Mouse (Mus musculus) limb, embryonic 12.5 days (tissue): ENCODE data around the gene Gm47985. TPM values are rescaled to one million over a fixed set of nuclear protein-coding genes. Genes with fewer than 3 reads are reported as not detected.

ENCODE experiments used
- ATAC-seq: fragments of 200-750 bp; cut with Nextera tagmentation; 2 replicates; pipeline ENCODE4 v1.8.0; 2017; ENCODE audit warnings: low read depth, moderate TSS enrichment; ENCODE audit not compliant: insufficient number of reproducible peaks, insufficient read depth, low FRiP score, low TSS enrichment
- H3K27ac ChIP-seq: fragments of 300-500 bp; sonication (generic); 2 replicates; pipeline ENCODE4 v1.5.1; 2016; ENCODE audit warnings: mild to moderate bottlenecking, moderate library complexity
- H3K27me3 ChIP-seq: fragments of 300-500 bp; sonication (generic); 2 replicates; pipeline ENCODE4 v1.6.1; 2016; ENCODE audit warnings: mild to moderate bottlenecking, moderate library complexity
- H3K36me3 ChIP-seq: fragments of 300-500 bp; sonication (generic); 2 replicates; pipeline ENCODE4 v1.6.1; 2016; ENCODE audit warnings: mild to moderate bottlenecking, moderate library complexity
- H3K4me1 ChIP-seq: fragments of 300-500 bp; sonication (generic); replicated peaks from 2 replicates; pipeline ENCODE4 v1.6.1; 2016
- H3K4me2 ChIP-seq: fragments of 300-500 bp; sonication (generic); 2 replicates; pipeline ENCODE4 v1.6.1; 2016; ENCODE audit warnings: mild to moderate bottlenecking, moderate library complexity
- H3K4me3 ChIP-seq: fragments of 300-500 bp; sonication (generic); replicated peaks from 2 replicates; pipeline ENCODE4 v1.5.1; 2016; ENCODE audit warnings: mild to moderate bottlenecking
- H3K9ac ChIP-seq: fragments of 300-500 bp; sonication (generic); replicated peaks from 2 replicates; pipeline ENCODE4 v1.6.1; 2016; ENCODE audit warnings: mild to moderate bottlenecking, moderate library complexity
- H3K9me3 ChIP-seq: fragments of 300-500 bp; sonication (generic); 2 replicates; pipeline ENCODE4 v1.6.1; 2016; ENCODE audit warnings: mild to moderate bottlenecking, moderate library complexity
- WGBS: fragments of 180-500 bp; shearing (Covaris S2); methylation state at CpG from one replicate; pipeline ENCODE4 v1.1.7; 2016; 5-methylcytosine and 5-hydroxymethylcytosine counted together
- polyA plus RNA-seq: library from polyadenylated mRNA; unstranded; fragments of >200 nt; fragmentation: Nextera tagmentation; extraction: Ambion mirVana; gene quantifications from 2 replicates; pipeline ENCODE4 v1.2.1, GENCODE M21; 2016

Gene Gm47985
- polyA plus RNA-seq, 1 experiment from 2014 or later = 0.92 TPM

DNA sequence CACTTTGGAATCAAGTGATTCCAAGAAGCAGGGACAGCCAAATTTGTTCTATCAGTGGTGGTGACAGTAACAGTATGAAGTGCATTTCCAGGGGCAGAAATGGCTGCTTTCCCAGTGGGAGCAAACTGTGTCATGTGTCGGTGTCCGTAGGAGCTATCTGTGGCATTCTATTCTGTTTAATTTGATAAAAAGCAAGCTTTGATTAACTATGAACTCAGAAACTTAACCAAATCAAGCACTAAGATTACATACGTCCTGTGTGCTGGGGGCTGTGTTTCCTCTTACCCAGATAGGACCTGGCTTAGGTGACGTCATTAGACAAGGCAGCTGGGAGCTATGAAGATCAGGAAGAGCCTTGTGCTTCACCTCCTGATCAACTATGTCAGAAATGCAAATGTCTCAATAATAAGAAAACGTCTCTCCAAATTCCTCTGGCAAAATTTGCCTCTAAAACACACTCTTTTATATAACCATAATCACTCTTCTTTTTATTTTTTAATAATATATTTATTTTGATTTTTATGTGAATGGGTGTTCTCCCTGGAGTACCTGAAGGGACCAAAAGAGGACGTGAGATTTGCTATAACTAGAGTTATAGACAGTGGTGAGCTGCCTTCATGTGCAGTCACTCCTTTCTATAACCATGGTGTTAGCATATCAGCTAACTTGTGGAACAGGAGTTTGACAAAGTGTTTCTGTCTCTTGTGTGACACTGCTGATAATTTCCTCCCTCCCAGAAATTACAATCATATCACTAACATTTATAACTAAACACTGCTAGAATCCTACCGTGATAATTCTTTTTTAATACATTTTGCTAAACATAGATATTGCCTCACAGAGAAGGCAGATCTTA, 25.3 kb upstream of the Gm47985 start:
- Histone ChIP-seq H3K9me3 (peaks cover 3% of the 10 kb centered on the region; the same call in 1 of the 2 replicates), H3K36me3 (no peaks in the 10 kb centered on the region), H3K27me3 (no peaks in the 10 kb centered on the region), H3K9ac (no peak overlapping the region), H3K27ac (no peak overlapping the region), H3K4me1 (no peaks in the 10 kb centered on the region), H3K4me3 (no peak overlapping the region), H3K4me2 (no peak overlapping the region)
- ATAC-seq = no peak
- 74% methylated on average over 7 of the region's 7 CpGs for WGBS

DNA sequence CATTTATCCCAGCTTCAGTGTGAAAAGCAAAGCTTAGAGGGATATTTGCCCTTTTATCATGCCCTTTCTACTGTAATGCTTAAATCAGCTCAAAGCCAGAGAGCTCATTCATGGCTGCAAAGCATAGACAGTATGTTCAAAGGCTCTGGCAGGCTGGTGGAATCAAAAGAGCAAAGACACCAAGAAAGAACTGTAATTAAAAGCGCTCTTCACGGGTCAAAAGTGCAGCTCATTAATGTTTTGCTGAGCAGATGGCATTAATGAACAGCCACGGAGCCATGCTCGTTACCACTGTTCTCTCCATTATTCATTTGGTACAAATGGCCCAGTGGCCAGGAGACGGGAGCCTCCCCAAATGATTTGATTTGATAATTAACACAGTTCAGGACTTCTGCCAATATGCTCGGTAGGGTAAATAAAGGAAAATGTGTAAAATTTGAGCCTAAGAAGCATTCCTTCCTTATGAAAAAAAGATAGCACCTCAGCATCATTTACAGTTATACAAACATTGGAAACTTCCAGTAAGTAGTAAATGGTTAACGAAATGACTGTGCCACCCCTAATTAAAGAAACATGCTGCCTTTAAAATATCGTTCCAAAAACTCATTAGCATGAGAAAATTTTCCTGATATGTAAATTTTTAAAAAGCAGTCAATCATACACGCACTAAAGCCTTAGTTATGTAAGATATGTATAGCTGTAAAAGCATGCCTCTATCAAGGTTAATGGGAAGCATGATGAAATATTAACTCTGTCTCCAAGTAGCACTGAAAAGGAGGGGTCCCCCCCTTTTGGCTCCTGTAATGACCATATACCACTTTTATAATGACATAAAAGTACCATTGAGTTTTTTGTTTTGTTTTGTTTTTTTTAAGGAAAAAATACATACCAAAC, 24.1 kb upstream of the Gm47985 start:
- ATAC-seq = no peak
- H3K27me3 ChIP-seq = no peaks in the 10 kb centered on the region
- H3K4me2 ChIP-seq = no peak overlapping the region
- no peak overlapping the region for H3K9ac ChIP-seq
- H3K4me1 ChIP-seq = no peaks in the 10 kb centered on the region
- WGBS = 31% methylated on average over 9 of the region's 9 CpGs
- H3K4me3 ChIP-seq = no peak overlapping the region
- H3K36me3 ChIP-seq = no peaks in the 10 kb centered on the region
- no peak overlapping the region for H3K27ac ChIP-seq
- peaks cover 3% of the 10 kb centered on the region; the same call in 1 of the 2 replicates for H3K9me3 ChIP-seq

DNA sequence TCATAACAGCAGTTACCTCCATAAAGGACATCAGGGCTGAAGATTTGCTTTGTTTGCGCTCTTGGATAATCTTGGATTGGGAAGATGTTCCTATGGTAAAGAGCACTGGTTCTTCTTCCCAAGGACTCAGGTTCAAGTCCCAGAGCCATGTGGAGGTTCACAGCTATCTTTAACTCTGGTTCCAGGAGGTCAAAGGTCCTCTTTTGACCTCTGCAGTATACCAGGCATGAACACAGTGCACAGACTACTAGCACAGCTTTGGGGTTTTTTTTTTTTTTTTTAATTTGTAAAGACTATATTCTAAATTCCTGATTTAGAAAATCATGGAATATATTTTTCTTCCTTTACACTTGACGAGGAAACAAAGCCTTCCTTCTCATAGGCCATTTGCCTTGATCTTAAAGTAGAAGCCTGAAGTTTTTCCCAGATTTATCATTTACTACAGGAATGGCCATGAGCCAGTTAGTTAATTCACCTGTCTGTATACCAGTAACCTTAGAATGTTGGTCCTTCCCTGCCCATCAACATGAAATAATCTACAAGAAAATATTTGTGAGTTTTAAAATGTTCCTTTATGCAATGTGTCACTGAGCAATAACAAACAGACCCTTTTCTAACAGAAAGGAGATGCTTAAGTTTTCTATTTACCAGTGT, 23.4 kb upstream of the Gm47985 start:
- Histone ChIP-seq H3K9ac (no peak overlapping the region), H3K9me3 (peaks cover 3% of the 10 kb centered on the region; the same call in 1 of the 2 replicates), H3K4me2 (no peak overlapping the region), H3K27ac (no peak overlapping the region), H3K36me3 (no peaks in the 10 kb centered on the region), H3K4me1 (no peaks in the 10 kb centered on the region), H3K4me3 (no peak overlapping the region), H3K27me3 (no peaks in the 10 kb centered on the region)
- ATAC-seq = no peak
- WGBS = 79% methylated on average over 2 of the region's 2 CpGs

DNA sequence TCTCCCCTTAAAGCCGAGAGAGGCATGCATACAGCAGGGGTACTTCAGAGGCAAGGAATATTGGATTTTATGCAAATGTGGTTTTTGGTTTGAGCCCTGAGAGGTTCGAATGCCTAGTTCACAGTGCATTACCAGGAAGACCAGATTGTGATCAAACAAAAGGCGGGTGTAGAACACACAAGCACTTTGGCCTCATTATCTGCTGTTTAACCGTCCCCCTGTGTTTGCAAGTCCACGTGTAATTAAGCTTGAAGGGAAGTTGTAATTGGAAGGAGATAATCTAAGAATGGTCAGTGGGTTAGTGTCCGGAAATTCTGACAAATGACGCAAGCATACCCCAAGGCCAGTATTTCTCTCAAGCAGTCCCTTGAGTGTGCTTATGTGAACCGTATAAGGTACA, 16.3 kb upstream of the Gm47985 start:
- Histone ChIP-seq H3K4me3 (no peak overlapping the region), H3K27ac (no peak overlapping the region), H3K4me1 (peaks cover 13% of the 10 kb centered on the region), H3K27me3 (no peaks in the 10 kb centered on the region), H3K4me2 (no peak overlapping the region), H3K36me3 (no peaks in the 10 kb centered on the region), H3K9ac (no peak overlapping the region), H3K9me3 (no peaks in the 10 kb centered on the region)
- WGBS = 33% methylated on average over 8 of the region's 8 CpGs
- no peak for ATAC-seq

DNA sequence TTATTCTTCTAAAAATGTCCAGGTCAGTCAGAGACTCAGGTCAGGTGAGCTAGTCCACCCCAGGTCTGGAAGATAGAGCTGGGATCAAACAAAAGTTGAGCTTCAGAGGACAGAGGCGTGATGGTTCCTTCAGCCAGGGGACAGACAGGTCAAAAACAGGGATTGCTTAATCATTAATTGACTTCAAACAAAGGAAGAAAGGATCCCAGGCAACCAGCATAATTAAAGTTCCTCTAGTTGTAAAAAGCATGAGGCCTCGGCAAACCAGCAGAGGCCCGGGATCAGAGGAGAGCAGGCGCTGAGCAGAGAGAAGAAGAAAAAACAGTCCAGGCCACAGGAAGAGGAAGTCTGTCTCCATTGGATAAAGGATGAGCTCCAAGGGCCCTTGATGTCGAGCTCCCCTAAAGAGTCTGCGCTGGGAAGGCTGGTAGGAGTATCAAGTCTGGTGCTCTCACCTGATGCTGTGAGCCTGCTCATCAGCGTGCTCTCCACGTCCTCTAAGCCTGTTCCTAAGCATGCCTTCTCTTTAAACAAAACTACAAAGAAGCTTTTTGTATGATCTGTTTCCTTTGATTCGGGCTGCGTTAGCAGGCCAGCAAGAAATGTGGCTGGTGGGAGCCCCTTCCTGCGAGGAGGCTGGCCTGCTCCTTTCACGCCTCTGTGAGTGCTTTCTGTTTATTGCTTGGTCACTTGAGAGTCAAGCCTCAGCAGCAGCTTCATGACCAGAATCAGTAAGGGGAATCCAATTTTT, 14.9 kb upstream of the Gm47985 start:
- Histone ChIP-seq H3K9me3 (no peaks in the 10 kb centered on the region), H3K27ac (no peak overlapping the region), H3K27me3 (no peaks in the 10 kb centered on the region), H3K9ac (no peak overlapping the region), H3K4me3 (no peak overlapping the region), H3K4me2 (no peak overlapping the region; the same call in 1 of the 2 replicates), H3K4me1 (peaks cover 13% of the 10 kb centered on the region), H3K36me3 (no peaks in the 10 kb centered on the region)
- WGBS = 18% methylated on average over 12 of the region's 12 CpGs
- no peak for ATAC-seq

DNA sequence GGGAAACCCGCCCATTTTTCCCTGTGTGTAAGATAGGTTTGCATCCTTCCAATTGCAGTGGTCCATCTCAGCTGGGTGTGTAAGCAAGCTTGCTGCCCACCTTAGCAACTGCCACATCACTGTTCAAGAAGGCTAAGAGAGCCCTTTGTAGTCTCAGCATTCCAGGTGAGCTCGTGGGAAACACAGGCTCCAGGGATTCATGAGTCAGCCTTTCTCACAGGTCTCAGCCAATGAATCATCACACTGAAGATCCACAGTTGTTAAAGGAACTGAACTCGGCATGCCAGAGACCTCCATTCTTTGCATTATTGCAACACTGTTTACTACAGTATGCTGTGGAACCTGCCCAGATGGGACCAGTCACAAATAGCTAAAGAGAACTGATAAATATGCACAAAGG, 13.7 kb upstream of the Gm47985 start:
- no peak for ATAC-seq
- H3K36me3 ChIP-seq = no peaks in the 10 kb centered on the region
- H3K9me3 ChIP-seq = no peaks in the 10 kb centered on the region
- H3K4me3 ChIP-seq = no peak overlapping the region
- H3K27me3 ChIP-seq = no peaks in the 10 kb centered on the region
- no peak overlapping the region for H3K27ac ChIP-seq
- no peak overlapping the region for H3K4me2 ChIP-seq
- H3K9ac ChIP-seq = no peak overlapping the region
- 69% methylated on average over 3 of the region's 3 CpGs for WGBS
- H3K4me1 ChIP-seq = peaks cover 13% of the 10 kb centered on the region

DNA sequence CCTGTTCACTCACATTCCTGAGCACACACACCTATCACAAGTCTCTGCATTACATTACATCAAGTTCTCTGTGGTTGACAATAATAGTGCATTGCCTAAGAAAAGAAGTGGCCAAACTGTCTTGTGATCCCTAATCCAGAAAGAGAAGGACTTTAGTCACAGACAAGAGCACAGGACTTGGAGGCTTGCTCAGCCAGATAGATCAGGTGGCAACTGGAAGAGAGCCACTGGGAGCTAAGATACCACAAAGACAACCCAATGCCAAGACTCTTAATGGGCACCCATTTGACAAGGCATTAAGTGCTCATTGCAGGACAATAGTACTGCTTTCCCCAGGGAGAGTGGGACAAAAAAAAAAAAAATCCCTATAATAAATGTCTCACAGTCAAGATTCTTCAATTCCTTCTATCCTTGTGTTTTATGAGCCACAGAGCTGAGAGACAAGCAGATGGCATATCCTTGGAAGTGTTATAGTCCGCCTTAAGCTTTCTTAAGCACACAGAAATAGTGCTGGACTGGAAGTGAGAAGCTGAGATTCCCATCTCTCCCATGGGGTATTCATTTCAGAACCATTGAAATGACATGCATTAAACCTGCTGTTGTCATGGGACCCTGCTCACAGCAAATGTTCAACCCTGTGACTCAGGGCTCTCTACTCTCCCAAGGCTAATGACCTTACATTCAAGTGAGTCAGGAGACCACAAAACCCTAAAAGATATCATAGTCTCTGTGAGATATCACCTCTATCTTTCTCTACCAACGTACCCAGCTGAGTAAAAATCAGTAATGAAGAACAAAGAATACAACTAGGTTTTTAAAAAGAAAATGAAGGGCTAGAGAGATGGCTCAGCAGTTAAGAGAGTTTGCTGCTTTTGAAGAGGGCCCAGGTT, 10.5 kb upstream of the Gm47985 start:
- WGBS = 85% methylated on average over 2 of the region's 2 CpGs
- Histone ChIP-seq H3K9ac (no peak overlapping the region), H3K27me3 (no peaks in the 10 kb centered on the region), H3K4me2 (no peak overlapping the region), H3K27ac (no peak overlapping the region), H3K9me3 (no peaks in the 10 kb centered on the region), H3K36me3 (no peaks in the 10 kb centered on the region), H3K4me1 (peaks cover 12% of the 10 kb centered on the region), H3K4me3 (no peak overlapping the region)
- no peak for ATAC-seq

DNA sequence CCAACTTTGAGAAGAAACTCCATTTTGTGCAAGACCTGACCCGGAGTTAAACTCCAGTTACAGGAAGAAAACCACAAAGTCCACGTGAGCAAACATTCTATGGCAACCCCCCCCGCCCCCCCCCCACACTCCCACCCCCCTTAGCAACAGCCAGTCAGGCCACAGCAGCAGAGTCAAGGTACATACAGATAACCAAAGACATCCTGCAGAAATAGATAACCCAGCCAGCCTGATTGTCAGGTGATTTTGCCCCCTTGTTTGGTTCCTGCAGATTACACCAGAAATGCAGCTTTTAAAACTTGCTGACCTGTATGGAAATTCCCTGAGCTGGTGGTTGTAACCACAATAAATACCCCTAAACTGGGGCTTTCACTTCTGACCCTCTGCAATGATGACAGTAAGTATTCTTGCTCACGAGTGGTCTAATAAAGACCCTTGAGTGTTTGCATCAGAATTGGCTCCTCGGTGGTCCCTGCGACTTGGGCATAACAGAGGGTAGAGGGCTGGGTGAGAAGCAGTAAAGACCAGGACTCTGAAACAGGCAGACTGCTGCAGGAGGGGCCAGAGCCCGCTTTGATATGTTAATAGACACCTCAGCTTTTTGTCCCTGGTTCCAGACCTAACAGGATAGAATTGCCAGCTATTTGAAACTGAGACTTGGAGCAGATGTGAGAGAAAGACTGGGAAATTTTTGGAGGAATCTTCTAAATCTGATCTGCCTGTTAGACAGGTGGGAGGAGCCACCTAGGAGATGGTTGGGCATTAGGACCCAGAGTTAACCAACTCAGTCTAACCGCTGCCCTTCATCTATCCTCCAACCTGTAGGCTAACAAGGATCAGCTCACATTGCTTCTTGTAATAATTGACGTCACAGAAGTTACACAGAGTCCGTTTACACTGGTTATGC, 5.1 kb upstream of the Gm47985 start:
- no peak overlapping the region for H3K9ac ChIP-seq
- H3K4me1 ChIP-seq = peaks cover 13% of the 10 kb centered on the region; the same call in 1 of the 2 replicates
- H3K4me2 ChIP-seq = peak overlapping the region; percentile 51
- no peaks in the 10 kb centered on the region for H3K36me3 ChIP-seq
- ATAC-seq = peak; percentile 68; the same call in 1 of the 2 replicates
- no peaks in the 10 kb centered on the region for H3K27me3 ChIP-seq
- H3K4me3 ChIP-seq = peak overlapping the region; percentile 35
- WGBS = 14% methylated on average over 10 of the region's 10 CpGs
- H3K9me3 ChIP-seq = no peaks in the 10 kb centered on the region
- no peak overlapping the region for H3K27ac ChIP-seq

DNA sequence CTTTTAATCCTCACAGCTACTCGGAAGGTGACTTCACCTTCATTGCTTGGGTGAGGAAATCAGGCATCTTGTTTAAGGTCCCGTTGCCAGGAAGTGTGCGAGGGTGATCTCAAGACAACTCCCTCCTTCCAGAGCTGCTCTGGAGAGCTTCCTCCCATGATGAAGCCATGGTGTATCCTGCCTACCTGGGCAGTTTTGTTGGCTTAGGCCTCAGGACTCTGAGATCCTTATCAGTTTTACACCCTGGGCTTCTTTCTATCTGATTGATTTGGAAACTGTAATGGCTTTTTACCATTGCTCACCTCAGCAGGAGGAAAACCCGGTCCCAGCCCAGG, 4.4 kb upstream of the Gm47985 start:
- no peak overlapping the region for H3K9ac ChIP-seq
- no peak overlapping the region for H3K27ac ChIP-seq

More for the DNA sequence above, 4.4 kb upstream of the Gm47985 start:
- peak overlapping the region; percentile 51 for H3K4me2 ChIP-seq
- H3K9me3 ChIP-seq = no peaks in the 10 kb centered on the region
- peak overlapping the region; percentile 35 for H3K4me3 ChIP-seq
- H3K4me1 ChIP-seq = peaks cover 13% of the 10 kb centered on the region; the same call in 1 of the 2 replicates
- H3K27me3 ChIP-seq = no peaks in the 10 kb centered on the region
- 0 out of 2 replicates have a peak, but pooled peaks have one; percentile 20 for ATAC-seq
- no peaks in the 10 kb centered on the region for H3K36me3 ChIP-seq
- 15% methylated on average over 4 of the region's 4 CpGs for WGBS
